Mouse (Mus musculus) spleen, adult 2 months (tissue): ENCODE measurements at regions not wholly inside any gene's neighbourhood (a gene's known extent, or its start where the extent isn't known, plus 50 kb on each side); places are given as distances from the start of the nearest gene placed in this dataset.

Source experiments
- CTCF ChIP-seq: fragments of 200-500 bp; IDR thresholded peaks from 2 replicates; pipeline ENCODE4 v1.5.1; 2011; ENCODE audit warnings: mild to moderate bottlenecking, inconsistent platforms; ENCODE audit not compliant: insufficient read depth, insufficient read length, insufficient replicate concordance; ENCODE audit errors: extremely low read depth
- POLR2A ChIP-seq: fragments of 200-500 bp; IDR thresholded peaks from 2 replicates; pipeline ENCODE4 v1.6.1; 2011; ENCODE audit warnings: low read depth, low read length, inconsistent platforms

DNA sequence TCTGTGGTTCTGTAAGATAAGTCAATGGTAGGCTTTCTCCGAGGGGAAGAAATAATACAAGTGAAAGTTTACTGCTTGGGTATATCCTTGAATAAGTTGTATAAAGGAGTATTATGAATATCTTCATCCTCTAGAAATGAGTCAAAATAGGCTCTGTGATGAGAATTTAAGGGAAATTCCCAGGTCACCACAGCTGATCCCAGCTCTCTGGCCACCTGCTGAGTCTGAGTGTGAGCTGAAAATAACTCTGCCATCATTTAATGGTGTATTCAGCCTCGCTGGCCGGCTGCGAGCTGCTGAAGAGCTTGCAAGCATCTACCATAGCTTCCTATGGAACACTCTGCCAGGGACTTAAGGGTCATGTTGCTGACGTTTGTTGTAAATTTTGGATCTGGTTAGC lies 213.5 kb upstream of the Sesn3 start:
- TF ChIP-seq POLR2A = no peak
- no peak for TF ChIP-seq CTCF
